ENCODE assay signal across 10 mouse cellular contexts in genomic region chr5:100991626-100992025, GRCm38 (mm10).
A peak's percentile ranks its signal among the peaks of the same experiment; 100 is the strongest.
DNase-seq lines count a peak whose midpoint lies in the region; ATAC-seq lines count a peak whose summit lies in the region.
"Had no signal": no experiment of that assay in that cellular context is flagged by ENCODE, and none has a peak within 500 bp of the region (broad histone marks: within the 10 kb centered on the region; RNA-seq: fewer than 3 reads in every experiment).

No protein-coding gene starts in this region.

- H3K9ac ChIP-seq in heart, embryonic 12.5 days: no peak overlapping the region
- H3K9ac ChIP-seq: embryonic facial prominence, embryonic 13.5 days; limb, embryonic 12.5 days had no signal

- peak; percentile 3 to 33 for DNase-seq in heart, postnatal 14 days
- DNase-seq in 3134 (ENCODE audit: extremely low read depth, insufficient read length, low spot score): peak; percentile 19
- DNase-seq in NIH3T3 (ENCODE audit: low read depth): peak; percentile 69
- DNase-seq in cerebellum, adult 9-10 months: peak; percentile 13
- DNase-seq in kidney, postnatal 14 days: peak; percentile 37

- H3K9me3 ChIP-seq in heart, embryonic 12.5 days (replicated peaks): no peaks in the 10 kb centered on the region
- H3K9me3 ChIP-seq: embryonic facial prominence, embryonic 13.5 days; limb, embryonic 12.5 days had no signal

- H3K4me1 ChIP-seq in heart, embryonic 12.5 days (replicated peaks): no peaks in the 10 kb centered on the region
- H3K4me1 ChIP-seq: embryonic facial prominence, embryonic 13.5 days; limb, embryonic 12.5 days had no signal

- H3K27me3 ChIP-seq in heart, embryonic 12.5 days (replicated peaks): no peaks in the 10 kb centered on the region
- H3K27me3 ChIP-seq: embryonic facial prominence, embryonic 13.5 days; limb, embryonic 12.5 days had no signal

- ATAC-seq in heart, embryonic 12.5 days (ENCODE audit: insufficient number of reproducible peaks, low FRiP score): no peak
- ATAC-seq in megakaryocyte progenitor cell, adult 5-6 weeks (replicated peaks; ENCODE audit: poor library complexity): peak; percentile 57; the same call in 1 of the 2 replicates
- no peak for ATAC-seq in activated CD4-positive, CD25-positive, alpha-beta regulatory T cell, adult 4 months

- no peak overlapping the region for H3K4me2 ChIP-seq in heart, embryonic 12.5 days
- H3K4me2 ChIP-seq: embryonic facial prominence, embryonic 13.5 days; limb, embryonic 12.5 days had no signal

- no peak overlapping the region for H3K27ac ChIP-seq in heart, embryonic 12.5 days (ENCODE audit: poor library complexity, severe bottlenecking)
- H3K27ac ChIP-seq: embryonic facial prominence, embryonic 13.5 days; limb, embryonic 12.5 days had no signal

- intact Hi-C loops in heart, postnatal 14 days (cut with DNase I): no loop called here

- H3K4me3 ChIP-seq in heart, embryonic 12.5 days: no peak overlapping the region
- H3K4me3 ChIP-seq: embryonic facial prominence, embryonic 13.5 days; limb, embryonic 12.5 days had no signal

- H3K36me3 ChIP-seq in heart, embryonic 12.5 days: no peaks in the 10 kb centered on the region
- H3K36me3 ChIP-seq: embryonic facial prominence, embryonic 13.5 days; limb, embryonic 12.5 days had no signal

- WGBS in heart, embryonic 12.5 days: 23% methylated on average over 5 of the region's 5 CpGs

Comparison
In these comparisons a context has a peak if more than half of its experiments do, and no peak if none do; other contexts are left out.
1. DNase-seq: peak in every context shown above with its lines; median percentile 69 in NIH3T3; 37 in kidney, postnatal 14 days; 19 in 3134; 18 in heart, postnatal 14 days; 13 in cerebellum, adult 9-10 months.